Mouse (Mus musculus): ENCODE measurements around the gene Twsg1. TPM values are rescaled to one million over a fixed set of nuclear protein-coding genes. Genes with fewer than 3 reads are reported as not detected.

The Twsg1 gene
- 43.1 TPM for polyA plus RNA-seq (2014; fragmentation: Illumina TruSeq; extraction: RNeasy Lipid Tissue Mini Kit (QIAGEN cat#74804); ENCODE audit: low read depth, low replicate concordance)

GRCm38 (mm10) chr17:65950622-65951404 lies at the start of gene Twsg1:
TSS of gene Twsg1 (minus strand) at chr17:65951226.

GRCm38 (mm10) chr17:65885697-65886529 lies 65.1 kb downstream of the Twsg1 start, which contains the start of gene Ralbp1:
TSS of gene Ralbp1 (minus strand) at chr17:65885798.

Other genes starting within 250 kb of the Twsg1 start
- 3.3 TPM for gene Rab31, start 178.5 kb downstream of the Twsg1 start, polyA plus RNA-seq (2014; fragmentation: Illumina TruSeq; extraction: RNeasy Lipid Tissue Mini Kit (QIAGEN cat#74804); ENCODE audit: low read depth, low replicate concordance)
- gene Ppp4r1, start 168.7 kb downstream of the Twsg1 start, polyA plus RNA-seq (2014; fragmentation: Illumina TruSeq; extraction: RNeasy Lipid Tissue Mini Kit (QIAGEN cat#74804); ENCODE audit: low read depth, low replicate concordance) = 12.6 TPM
- gene Ralbp1, start 65.4 kb downstream of the Twsg1 start, polyA plus RNA-seq (2014; fragmentation: Illumina TruSeq; extraction: RNeasy Lipid Tissue Mini Kit (QIAGEN cat#74804); ENCODE audit: low read depth, low replicate concordance) = 10.2 TPM
- 4.2 TPM for gene Ankrd12, start 125.9 kb upstream of the Twsg1 start, polyA plus RNA-seq (2014; fragmentation: Illumina TruSeq; extraction: RNeasy Lipid Tissue Mini Kit (QIAGEN cat#74804); ENCODE audit: low read depth, low replicate concordance)
- 518 TPM for gene Ndufv2, start 150.3 kb upstream of the Twsg1 start, polyA plus RNA-seq (2014; fragmentation: Illumina TruSeq; extraction: RNeasy Lipid Tissue Mini Kit (QIAGEN cat#74804); ENCODE audit: low read depth, low replicate concordance)
- gene Washc1, start 160.3 kb upstream of the Twsg1 start, polyA plus RNA-seq (2014; fragmentation: Illumina TruSeq; extraction: RNeasy Lipid Tissue Mini Kit (QIAGEN cat#74804); ENCODE audit: low read depth, low replicate concordance) = 1.0 TPM
- 1.8 TPM for gene Ddx11, start 172.3 kb upstream of the Twsg1 start, polyA plus RNA-seq (2014; fragmentation: Illumina TruSeq; extraction: RNeasy Lipid Tissue Mini Kit (QIAGEN cat#74804); ENCODE audit: low read depth, low replicate concordance)

Data from liver, adult 10 weeks (tissue).